20 mouse cellular contexts compared by ENCODE assay signal in the genomic region with DNA sequence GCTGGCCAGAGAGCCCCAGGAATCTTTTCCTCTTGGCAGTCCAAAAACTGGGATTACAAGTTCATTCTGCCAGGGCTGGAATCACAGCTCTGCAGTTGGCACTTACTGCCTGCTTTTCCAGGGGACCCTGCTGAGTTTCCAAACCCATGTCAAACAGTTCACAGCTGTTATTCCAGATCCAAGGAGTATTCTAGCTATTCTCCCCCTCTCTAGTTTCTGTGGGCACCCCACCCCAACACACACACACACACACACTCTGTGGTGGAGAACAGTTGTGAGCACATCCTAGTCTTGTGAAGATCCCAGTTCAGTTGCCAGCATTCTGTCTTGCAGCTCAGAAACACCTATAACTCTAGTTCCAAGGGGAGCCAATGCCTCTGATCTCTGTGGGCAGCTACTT. TPM values are rescaled to one million over a fixed set of nuclear protein-coding genes. Genes with fewer than 3 reads are reported as not detected.
DNase-seq lines count a peak whose midpoint lies in the region; ATAC-seq and TF ChIP-seq lines count a peak whose summit lies in the region.
"Had no signal": no experiment of that assay in that cellular context is flagged by ENCODE, and none has a peak within 500 bp of the region (broad histone marks: within the 10 kb centered on the region; RNA-seq: fewer than 3 reads in every experiment).

No protein-coding gene starts in this region.

- H3K27me3 ChIP-seq in lung, postnatal 0 days (replicated peaks; ENCODE audit: insufficient read depth, low read length) = no peaks in the 10 kb centered on the region
- H3K27me3 ChIP-seq: embryonic facial prominence, embryonic 12.5 days; heart, embryonic 13.5 days; midbrain, embryonic 13.5 days had no signal

- no peaks in the 10 kb centered on the region for H3K36me3 ChIP-seq in lung, postnatal 0 days (ENCODE audit: insufficient read depth, low read length)
- H3K36me3 ChIP-seq: embryonic facial prominence, embryonic 12.5 days; heart, embryonic 13.5 days; midbrain, embryonic 13.5 days had no signal

- H3K9ac ChIP-seq in lung, postnatal 0 days (replicated peaks; ENCODE audit: low read depth) = no peak overlapping the region
- H3K9ac ChIP-seq: embryonic facial prominence, embryonic 12.5 days; heart, embryonic 13.5 days; midbrain, embryonic 13.5 days had no signal

- TF ChIP-seq CTCF in lung, postnatal 0 days (IDR thresholded peaks at IDR 0.05) = no peak

- peak; percentile 71 for ATAC-seq in lung, postnatal 0 days
- no peak for ATAC-seq in megakaryocyte-erythroid progenitor cell, adult 5-6 weeks (replicated peaks; ENCODE audit: low FRiP score, low TSS enrichment, poor library complexity, severe bottlenecking)
- ATAC-seq: intestine, embryonic 16.5 days; midbrain, embryonic 13.5 days had no signal

- H3K4me1 ChIP-seq in lung, postnatal 0 days (ENCODE audit: insufficient read depth, low read depth, low read length) = no peaks in the 10 kb centered on the region
- H3K4me1 ChIP-seq: midbrain, embryonic 13.5 days had no signal

- TF ChIP-seq EP300 in lung, postnatal 0 days (IDR thresholded peaks at IDR 0.05) = no peak

- H3K27ac ChIP-seq in lung, postnatal 0 days (ENCODE audit: low read length) = no peak overlapping the region
- H3K27ac ChIP-seq: embryonic facial prominence, embryonic 12.5 days; heart, embryonic 13.5 days; midbrain, embryonic 13.5 days had no signal

- H3K4me3 ChIP-seq in lung, postnatal 0 days (ENCODE audit: low read depth, low read length) = no peak overlapping the region
- H3K4me3 ChIP-seq: embryonic facial prominence, embryonic 12.5 days; heart, embryonic 13.5 days; midbrain, embryonic 13.5 days had no signal

- peak; percentile 42 for DNase-seq in NIH3T3 (ENCODE audit: low read depth)
- peak; percentile 85 for DNase-seq in brain, adult 2 months (ENCODE audit: low read depth, low spot score)
- peak; percentile 80 for DNase-seq in cerebellum, adult 9-11 months
- peak; percentile 56 for DNase-seq in lung, postnatal 0 days (ENCODE audit: low spot score)
- DNase-seq in heart, adult 9 months (ENCODE audit: low spot score in 2 of 2) = no peak
- DNase-seq in urinary bladder, adult 2 months (ENCODE audit: low spot score) = no peak
- DNase-seq: kidney, postnatal 10 days; right cerebral cortex, postnatal 14 days had no signal

- no peak overlapping the region for H3K4me2 ChIP-seq in lung, postnatal 0 days (replicated peaks; ENCODE audit: low read depth, low read length)
- H3K4me2 ChIP-seq: embryonic facial prominence, embryonic 12.5 days; heart, embryonic 13.5 days; liver, embryonic 11.5 days; midbrain, embryonic 13.5 days had no signal

- H3K9me3 ChIP-seq in lung, postnatal 0 days (ENCODE audit: low read length) = no peaks in the 10 kb centered on the region
- H3K9me3 ChIP-seq: embryonic facial prominence, embryonic 12.5 days; heart, embryonic 13.5 days; midbrain, embryonic 13.5 days had no signal

RNA-seq across cellular contexts. Expression of gene Gm14214, which starts 52.7 kb away (rescaled TPM):
- not detected in 2 replicates for polyA plus RNA-seq in lung, postnatal 0 days (2015; fragmentation: Nextera tagmentation; extraction: Ambion mirVana)
- not detected in 2 replicates for total RNA-seq in megakaryocyte-erythroid progenitor cell, adult 5-6 weeks (2014; fragmentation: Nextera tagmentation)
- total RNA-seq in megakaryocyte-erythroid progenitor cell, adult 5-6 weeks (2017) = not detected in 2 replicates
- not detected in 2 replicates for polyA plus RNA-seq in urinary bladder, adult 2 months (2012; rRNA removed)
- total RNA-seq: adrenal gland, postnatal 36 days; CH12.LX; gastrocnemius, postnatal 4 days; left cerebral cortex, adult 8-10 months had no signal
- polyA plus RNA-seq: embryonic facial prominence, embryonic 12.5 days; forebrain, embryonic 11.5 days; heart, embryonic 13.5 days; hindbrain, embryonic 11.5 days; intestine, embryonic 16.5 days; liver, embryonic 11.5 days; midbrain, embryonic 13.5 days had no signal

Comparison
In these comparisons a context has a peak if more than half of its experiments do, and no peak if none do; other contexts are left out.
1. DNase-seq: peak in NIH3T3 (single experiment), brain, adult 2 months (single experiment), cerebellum, adult 9-11 months (single experiment) and lung, postnatal 0 days (single experiment); none in heart, adult 9 months (0 of 2) and urinary bladder, adult 2 months (single experiment).